ENCODE assay signal across 9 mouse cellular contexts in genomic region chr11:70564276-70564873, GRCm38 (mm10). TPM values are rescaled to one million over a fixed set of nuclear protein-coding genes. Genes with fewer than 3 reads are reported as not detected.
DNase-seq lines count a peak whose midpoint lies in the region; ATAC-seq and TF ChIP-seq lines count a peak whose summit lies in the region.
"Had no signal": no experiment of that assay in that cellular context is flagged by ENCODE, and none has a peak within 500 bp of the region (broad histone marks: within the 10 kb centered on the region; RNA-seq: fewer than 3 reads in every experiment).

No protein-coding gene starts in this region.

- peak overlapping the region; percentile 87 for H3K4me2 ChIP-seq in intestine, embryonic 16.5 days (ENCODE audit: low read depth, low read length)
- peak overlapping the region; percentile 96 for H3K4me2 ChIP-seq in liver, postnatal 0 days (ENCODE audit: low read depth, low read length)

- ATAC-seq in intestine, embryonic 16.5 days = no peak
- ATAC-seq in liver, postnatal 0 days = no peak

- DNase-seq in ES-E14 (ENCODE audit: low read depth, low spot score) = no peak
- DNase-seq in liver, postnatal 0 days = no peak
- DNase-seq in adrenal gland, postnatal 14 days = no peak
- no peak for DNase-seq in gastrocnemius, postnatal 4 days (ENCODE audit: low spot score in 2 of 2)
- no peak for DNase-seq in gastrocnemius, adult 18-20 months (ENCODE audit: low spot score)

- no peak for TF ChIP-seq CTCF in cortical plate, adult 2 months (IDR thresholded peaks at IDR 0.05; ENCODE audit: extremely low read depth, insufficient read depth, low read length)
- peak; percentile 44 for TF ChIP-seq CTCF in liver, postnatal 0 days (IDR thresholded peaks at IDR 0.05; ENCODE audit: low read depth)

- whole genome bisulfite sequencing in intestine, embryonic 16.5 days = 28% methylated on average over 4 of the region's 4 CpGs
- WGBS in liver, postnatal 0 days (ENCODE audit: insufficient replicate concordance) = 38% methylated on average over 4 of the region's 4 CpGs

- H3K9ac ChIP-seq in ES-E14 (ENCODE audit: insufficient read depth, low read depth, low read length, poor library complexity, severe bottlenecking) = no peak overlapping the region; the same call in 1 of the 2 replicates
- H3K9ac ChIP-seq in intestine, embryonic 16.5 days (ENCODE audit: low read depth, low read length) = peak overlapping the region; percentile 88
- peak overlapping the region; percentile 90 for H3K9ac ChIP-seq in liver, postnatal 0 days (replicated peaks)

- in situ Hi-C loops in ES-E14 (cut with MboI; ENCODE audit: low sequenced_read_pairs in 2 of 2, unreplicated experiment in 2 of 2) = no loop called here

- no peak for TF ChIP-seq EP300 in liver, postnatal 0 days (IDR thresholded peaks at IDR 0.05; ENCODE audit: low read depth)

- no peaks in the 10 kb centered on the region for H3K27me3 ChIP-seq in intestine, embryonic 16.5 days (replicated peaks; ENCODE audit: control insufficient read depth, insufficient read depth, low read length)
- H3K27me3 ChIP-seq in liver, postnatal 0 days (ENCODE audit: insufficient read depth, low read length) = no peaks in the 10 kb centered on the region

- H3K36me3 ChIP-seq in ES-E14 (ENCODE audit: control insufficient read depth, insufficient read depth, low read length, poor library complexity, severe bottlenecking) = no peaks in the 10 kb centered on the region
- H3K36me3 ChIP-seq in intestine, embryonic 16.5 days (ENCODE audit: control insufficient read depth, insufficient read depth, low read length) = no peaks in the 10 kb centered on the region
- H3K36me3 ChIP-seq in liver, postnatal 0 days (replicated peaks; ENCODE audit: insufficient read depth, low read length) = no peaks in the 10 kb centered on the region

- H3K27ac ChIP-seq in ES-E14 (ENCODE audit: insufficient read depth, low read depth, low read length, poor library complexity, severe bottlenecking) = no peak overlapping the region
- 0 out of 2 replicates have a peak overlapping the region, but pooled peaks have one; percentile 33 for H3K27ac ChIP-seq in cortical plate, adult 2 months (ENCODE audit: insufficient read depth, low read length)
- peak overlapping the region; percentile 92 for H3K27ac ChIP-seq in intestine, embryonic 16.5 days (ENCODE audit: low read length)
- H3K27ac ChIP-seq in liver, postnatal 0 days (ENCODE audit: low read depth) = peak overlapping the region; percentile 85

- H3K9me3 ChIP-seq in ES-E14 (ENCODE audit: control insufficient read depth, insufficient read depth, low read depth, low read length) = no peaks in the 10 kb centered on the region
- no peaks in the 10 kb centered on the region for H3K9me3 ChIP-seq in intestine, embryonic 16.5 days (ENCODE audit: control insufficient read depth, low read length)
- H3K9me3 ChIP-seq in liver, postnatal 0 days (ENCODE audit: low read length) = no peaks in the 10 kb centered on the region

- peak overlapping the region; percentile 79 to 85; a peak in 2 of 4 replicates for H3K4me3 ChIP-seq in ES-E14 (ENCODE audit: insufficient read depth in 1 of 2, low read depth in 1 of 2, low read length in 2 of 2, poor library complexity in 1 of 2, severe bottlenecking in 1 of 2)
- H3K4me3 ChIP-seq in cortical plate, adult 2 months (ENCODE audit: insufficient read depth, low read length) = peak overlapping the region; percentile 86
- H3K4me3 ChIP-seq in intestine, embryonic 16.5 days (ENCODE audit: low read length) = peak overlapping the region; percentile 74
- peak overlapping the region; percentile 94 for H3K4me3 ChIP-seq in liver, postnatal 0 days (ENCODE audit: low read depth, low read length)

- TF ChIP-seq POLR2A in cortical plate, adult 2 months (IDR thresholded peaks at IDR 0.05; ENCODE audit: extremely low read depth, insufficient read depth, low read length) = no peak

- peaks cover 0 to under 1% of the 10 kb centered on the region in 2 experiments; a peak in 2 of 4 replicates for H3K4me1 ChIP-seq in ES-E14 (ENCODE audit: control insufficient read depth in 2 of 2, insufficient read depth in 2 of 2, low read length in 2 of 2, poor library complexity in 1 of 2)
- H3K4me1 ChIP-seq in cortical plate, adult 2 months (ENCODE audit: control insufficient read depth, insufficient read depth, low read length) = peaks cover 10% of the 10 kb centered on the region
- H3K4me1 ChIP-seq in intestine, embryonic 16.5 days (ENCODE audit: control insufficient read depth, insufficient read depth, low read length) = peaks cover 26% of the 10 kb centered on the region
- H3K4me1 ChIP-seq in liver, postnatal 0 days (ENCODE audit: insufficient read depth) = peaks cover 22% of the 10 kb centered on the region

TF ChIP-seq in ES-E14, 5 proteins besides CTCF, POLR2A, EP300 and RAD21:
- no peak for TF ChIP-seq ZNF384 (IDR thresholded peaks at IDR 0.05; ENCODE audit: low read depth, low read length)
- no peak for TF ChIP-seq CHD2 (IDR thresholded peaks at IDR 0.05; ENCODE audit: low read depth, low read length)
- TF ChIP-seq MAFK (IDR thresholded peaks at IDR 0.05; ENCODE audit: insufficient read depth, low read depth, low read length) = no peak
- TF ChIP-seq HCFC1 (IDR thresholded peaks at IDR 0.05; ENCODE audit: borderline replicate concordance, insufficient read depth, low read length) = no peak
- TF ChIP-seq ZC3H11A (IDR thresholded peaks at IDR 0.05; ENCODE audit: borderline replicate concordance, low read depth, low read length) = no peak

RNA-seq across cellular contexts. Expression of gene Mink1, which starts 1.7 kb away (rescaled TPM):
- 23.0 and 27.5 TPM in 2 replicates for total RNA-seq in ES-E14 (2012; rRNA removed)
- 318 and 325 TPM in 2 replicates for polyA plus RNA-seq in cortical plate, adult 2 months (2012; rRNA removed)
- polyA plus RNA-seq in intestine, embryonic 16.5 days (2015; fragmentation: Nextera tagmentation; extraction: Ambion mirVana) = 9.3 and 10.6 TPM in 2 replicates
- polyA plus RNA-seq in liver, postnatal 0 days (2015; fragmentation: Nextera tagmentation; extraction: Ambion mirVana) = 3.7 and 3.9 TPM in 2 replicates
- total RNA-seq in adrenal gland, postnatal 14 days (2021) = 52.5 and 58.5 TPM in 2 replicates
- total RNA-seq in gastrocnemius, postnatal 4 days (2021) = 10 to 100 TPM; 44.8 to 46.3 TPM
- total RNA-seq in gastrocnemius, adult 18-20 months (2021) = 10 to 100 TPM; 28.8 to 34.1 TPM

RNA-seq across cellular contexts. Expression of gene Pld2, which starts 24.5 kb away (rescaled TPM):
- 4.4 and 6.3 TPM in 2 replicates for total RNA-seq in ES-E14 (2012; rRNA removed)
- polyA plus RNA-seq in cortical plate, adult 2 months (2012; rRNA removed) = 21.4 and 24.4 TPM in 2 replicates
- 9.3 and 10.0 TPM in 2 replicates for polyA plus RNA-seq in intestine, embryonic 16.5 days (2015; fragmentation: Nextera tagmentation; extraction: Ambion mirVana)
- polyA plus RNA-seq in liver, postnatal 0 days (2015; fragmentation: Nextera tagmentation; extraction: Ambion mirVana) = 1.6 and 1.8 TPM in 2 replicates
- 8.5 and 10.9 TPM in 2 replicates for total RNA-seq in adrenal gland, postnatal 14 days (2021)
- 10 to 100 TPM; 23.4 to 23.6 TPM for total RNA-seq in gastrocnemius, postnatal 4 days (2021)
- total RNA-seq in gastrocnemius, adult 18-20 months (2021) = 10 to 100 TPM; 12.2 to 17.7 TPM

RNA-seq across cellular contexts. Expression of gene Gm40193, which starts 31.6 kb away (rescaled TPM):
- total RNA-seq in ES-E14 (2012; rRNA removed) = not detected in 2 replicates
- not detected in 2 replicates for polyA plus RNA-seq in cortical plate, adult 2 months (2012; rRNA removed)
- not detected in 2 replicates for polyA plus RNA-seq in intestine, embryonic 16.5 days (2015; fragmentation: Nextera tagmentation; extraction: Ambion mirVana)
- polyA plus RNA-seq in liver, postnatal 0 days (2015; fragmentation: Nextera tagmentation; extraction: Ambion mirVana) = not detected in 2 replicates
- total RNA-seq in adrenal gland, postnatal 14 days (2021) = not detected in 2 replicates
- not detected for total RNA-seq in gastrocnemius, postnatal 4 days (2021)
- total RNA-seq in gastrocnemius, adult 18-20 months (2021) = not detected
- total RNA-seq: layer of hippocampus, postnatal 25 days had no signal
- polyA plus RNA-seq: brain, embryonic 14.5 days had no signal

RNA-seq across cellular contexts. Expression of gene Psmb6, which starts 39.2 kb away (rescaled TPM):
- total RNA-seq in ES-E14 (2012; rRNA removed) = 506 and 612 TPM in 2 replicates
- polyA plus RNA-seq in cortical plate, adult 2 months (2012; rRNA removed) = 240 and 248 TPM in 2 replicates
- 626 and 669 TPM in 2 replicates for polyA plus RNA-seq in intestine, embryonic 16.5 days (2015; fragmentation: Nextera tagmentation; extraction: Ambion mirVana)
- 317 and 325 TPM in 2 replicates for polyA plus RNA-seq in liver, postnatal 0 days (2015; fragmentation: Nextera tagmentation; extraction: Ambion mirVana)
- total RNA-seq in adrenal gland, postnatal 14 days (2021) = 233 and 258 TPM in 2 replicates
- 100 to 1,000 TPM; 349 to 357 TPM for total RNA-seq in gastrocnemius, postnatal 4 days (2021)
- total RNA-seq in gastrocnemius, adult 18-20 months (2021) = 100 to 1,000 TPM; 226 to 241 TPM

RNA-seq across cellular contexts. Expression of gene Gltpd2, which starts 45.4 kb away (rescaled TPM):
- 0.42 and 0.54 TPM in 2 replicates for total RNA-seq in ES-E14 (2012; rRNA removed)
- polyA plus RNA-seq in cortical plate, adult 2 months (2012; rRNA removed) = not detected in 2 replicates
- 1.9 and 2.0 TPM in 2 replicates for polyA plus RNA-seq in intestine, embryonic 16.5 days (2015; fragmentation: Nextera tagmentation; extraction: Ambion mirVana)
- 28.0 and 30.8 TPM in 2 replicates for polyA plus RNA-seq in liver, postnatal 0 days (2015; fragmentation: Nextera tagmentation; extraction: Ambion mirVana)
- total RNA-seq in adrenal gland, postnatal 14 days (2021) = 0.45 and 7.9 TPM in 2 replicates
- under 1 TPM in 1 of 2 experiments, not detected in 1; 0.25 TPM for total RNA-seq in gastrocnemius, postnatal 4 days (2021)
- not detected for total RNA-seq in gastrocnemius, adult 18-20 months (2021)
- total RNA-seq: layer of hippocampus, postnatal 25 days had no signal
- polyA plus RNA-seq: brain, embryonic 14.5 days had no signal
